Mouse (Mus musculus) spleen, postnatal 36 days (tissue): Measurements from ENCODE around the gene Sipa1l2.
"Not testable (repeated sequence)": the region's sequence is repeated elsewhere in the genome, so short reads cannot be mapped to it uniquely, and the experiment has no call there.

ENCODE experiments used
- DNase-seq, 2 experiments: peaks; one replicate each; pipeline ENCODE4 v3.0.0; 2022; ENCODE audit warnings: low spot score in 2 of 2, mixed read lengths in 1 of 2

The Sipa1l2 gene

DNA sequence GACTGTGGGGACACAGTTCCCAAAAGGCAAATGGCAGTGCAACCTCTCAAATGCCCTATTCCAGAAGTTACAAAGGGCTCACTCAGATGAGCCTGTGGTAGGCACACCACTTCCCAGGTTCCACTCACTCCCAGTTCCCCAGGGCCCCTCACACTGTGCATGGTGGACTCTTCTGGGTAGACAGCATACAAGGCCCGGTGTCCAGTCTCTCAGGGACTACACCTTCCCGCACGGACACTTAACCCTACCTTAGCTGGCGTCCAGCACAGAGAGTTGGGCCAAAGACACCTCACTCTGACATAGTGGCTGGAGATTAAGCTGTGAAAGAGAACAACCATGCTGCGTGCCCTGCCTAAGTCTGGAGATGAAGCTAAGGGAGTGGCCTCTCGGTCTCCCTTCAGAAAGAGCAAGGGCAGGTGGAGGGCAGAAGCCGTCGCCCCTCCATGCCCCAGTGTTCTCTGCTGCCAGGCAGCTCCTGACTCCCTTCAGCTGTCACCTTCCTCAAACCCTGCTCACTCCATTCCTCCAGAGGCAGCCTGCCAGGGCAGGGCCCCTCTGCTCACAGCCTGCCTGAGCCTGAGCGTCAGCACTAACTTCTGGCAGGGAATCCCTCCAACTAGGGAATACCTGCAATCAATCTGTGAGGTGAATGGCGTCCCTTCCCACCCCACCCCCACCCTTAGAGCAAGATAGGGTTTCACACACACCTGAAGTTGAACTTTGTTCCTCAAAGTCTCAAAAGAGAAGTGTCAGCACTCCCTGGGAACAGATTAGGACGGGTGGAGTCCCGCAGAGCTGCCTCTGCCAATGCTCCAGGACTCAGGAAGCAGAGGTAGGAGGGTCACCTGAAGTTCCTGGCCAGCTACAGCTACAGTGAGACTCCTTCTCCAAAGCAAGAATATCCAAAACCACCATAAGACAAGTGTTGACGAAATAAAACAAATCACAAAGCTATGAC is 30.3 kb downstream of the Sipa1l2 start:
- no peak for DNase-seq

DNA sequence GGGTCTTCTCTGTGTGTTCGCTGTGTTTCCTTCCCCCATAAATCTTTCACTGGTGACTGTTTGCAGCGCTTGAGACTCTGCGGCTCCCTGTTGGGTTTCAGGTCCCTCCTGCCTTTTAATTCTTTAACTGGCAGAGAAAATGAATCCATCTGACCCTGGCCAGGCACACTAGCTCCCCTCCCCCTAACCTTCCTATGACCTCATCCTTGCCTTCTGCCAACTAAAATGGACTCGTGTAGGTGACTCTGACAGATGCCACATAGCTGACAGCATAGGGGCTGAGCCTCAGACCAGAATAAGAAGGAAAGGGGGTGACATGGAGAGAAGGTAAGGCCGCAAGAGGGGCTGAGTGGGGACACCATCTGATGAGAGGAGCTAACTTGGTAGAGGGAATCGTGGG is 31.3 kb downstream of the Sipa1l2 start:
- DNase-seq = no peak

DNA sequence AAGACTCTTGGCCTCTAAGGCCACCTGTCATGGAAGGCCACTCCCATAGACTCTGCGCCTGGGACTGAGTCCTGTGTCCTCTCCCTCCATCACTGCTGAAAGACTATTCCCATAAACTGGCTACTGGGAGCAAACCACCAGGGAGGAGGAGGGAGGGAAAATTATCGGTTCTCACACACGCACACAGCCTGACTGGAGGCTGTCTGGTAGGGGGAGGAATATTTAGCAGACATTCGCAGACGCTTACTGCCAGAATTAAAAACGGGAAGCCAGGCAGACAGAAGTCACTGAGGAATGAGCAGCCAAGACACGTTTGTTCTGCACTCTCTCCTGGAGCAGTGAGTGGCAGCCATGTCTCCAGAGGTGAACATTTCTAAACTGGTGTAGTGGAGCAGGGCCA is 35.9 kb downstream of the Sipa1l2 start:
- no peak for DNase-seq

- peak in 1 of 2 experiments; percentile 22 for DNase-seq
Measured at GRCm38 (mm10) chr8:125532953-125533352, 36.7 kb downstream of the Sipa1l2 start.

- no peak for DNase-seq
Measured at GRCm38 (mm10) chr8:125532177-125532576, 37.4 kb downstream of the Sipa1l2 start.

DNA sequence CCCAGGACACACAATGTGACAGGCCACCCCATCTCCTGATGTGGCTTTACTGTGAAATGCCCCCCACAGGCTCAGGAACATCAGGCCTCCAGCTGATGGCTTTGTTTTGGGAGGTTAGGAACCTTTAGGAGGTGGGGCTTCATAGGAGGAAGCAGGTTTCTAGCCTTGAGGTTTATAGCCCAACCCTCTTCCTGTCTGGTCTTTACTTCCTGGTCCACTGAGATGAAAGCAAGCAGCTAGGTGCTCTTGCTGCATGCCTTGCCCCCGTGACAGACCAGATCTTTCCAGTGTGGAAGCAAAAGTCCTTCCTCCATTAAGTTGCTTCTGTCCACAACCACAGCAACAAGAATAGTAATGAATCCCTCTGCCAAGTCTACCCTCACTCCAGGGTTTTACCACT is 38.0 kb downstream of the Sipa1l2 start:
- peak; percentile 63 to 69 for DNase-seq

DNA sequence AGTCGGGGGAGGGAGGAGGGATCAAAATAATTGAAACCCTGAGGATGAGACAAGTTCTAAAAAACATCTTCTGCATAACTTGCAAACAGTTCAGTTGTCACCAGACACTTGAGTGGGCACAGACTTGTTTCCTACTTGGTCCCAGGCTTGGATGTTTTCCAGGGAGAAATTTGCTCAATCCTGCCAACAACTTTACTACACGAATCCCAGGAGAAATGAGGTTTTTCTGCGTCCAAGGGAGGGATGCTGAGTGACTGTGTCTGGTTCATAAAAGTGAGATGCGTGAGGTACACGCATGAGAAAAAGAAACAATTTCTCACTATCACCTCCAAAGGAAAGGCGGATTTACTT is 38.5 kb downstream of the Sipa1l2 start:
- no peak for DNase-seq

DNA sequence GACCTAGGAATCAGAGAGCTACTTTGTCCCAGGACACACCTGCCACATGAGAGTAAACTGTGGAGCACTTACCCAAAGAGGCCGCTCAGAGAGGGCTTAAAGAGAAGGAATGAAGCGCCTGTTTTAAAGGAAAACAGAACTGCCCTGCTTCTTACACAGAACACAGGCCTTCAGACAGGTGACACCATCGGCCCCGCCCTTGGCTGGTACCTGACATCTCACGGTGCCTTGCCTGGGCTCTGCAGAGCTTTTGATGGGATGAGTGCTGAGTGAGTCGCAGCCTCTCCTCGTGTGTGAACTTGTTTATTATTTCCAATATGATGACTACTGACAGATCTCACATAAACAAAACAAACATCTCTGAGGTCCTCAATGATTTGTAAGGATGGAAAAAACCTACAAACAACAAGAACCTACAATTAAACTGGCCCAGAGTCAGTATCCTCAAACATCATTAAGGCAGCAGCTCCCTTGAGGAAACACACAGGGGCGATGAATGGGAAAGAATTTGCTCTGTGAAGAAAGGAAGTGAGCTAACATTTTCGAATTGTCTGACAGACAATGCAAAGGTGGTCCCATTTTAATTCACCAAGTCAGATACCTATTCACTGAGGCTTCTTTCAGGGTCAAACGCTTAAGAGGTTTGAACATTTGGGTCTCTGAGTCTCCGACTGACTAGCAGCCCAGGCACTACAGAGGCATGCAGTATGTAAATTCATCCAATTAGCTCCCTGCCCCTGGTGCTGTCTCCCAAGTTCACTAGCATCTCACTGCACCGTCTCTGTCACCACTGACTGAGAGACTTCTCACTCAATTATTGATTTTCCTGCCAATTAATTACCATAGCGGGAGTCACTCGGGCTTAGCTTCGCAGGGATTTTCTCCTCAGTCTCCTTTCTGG is 39.2 kb downstream of the Sipa1l2 start:
- DNase-seq = no peak

- no peak for DNase-seq
Measured at GRCm38 (mm10) chr8:125529019-125529418, 40.6 kb downstream of the Sipa1l2 start.

DNA sequence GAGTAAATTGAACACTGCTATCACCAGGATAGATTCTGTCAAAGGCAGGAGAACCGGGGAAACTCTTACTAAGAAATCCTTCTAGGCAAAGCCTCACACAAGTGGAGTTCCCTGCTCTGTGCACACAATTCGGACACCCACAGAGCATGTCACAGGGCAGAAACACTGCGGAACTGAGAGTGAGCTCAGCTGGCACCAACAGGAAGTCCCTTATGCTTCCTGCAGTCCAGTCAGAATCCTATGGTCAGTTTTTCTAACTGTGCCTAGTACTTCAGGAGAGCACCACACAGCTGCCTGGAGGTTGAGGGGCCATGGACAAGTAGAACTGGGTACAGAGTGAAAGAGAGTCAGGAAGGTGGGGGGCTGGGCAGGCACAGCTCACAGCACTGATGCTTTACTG is 41.7 kb downstream of the Sipa1l2 start:
- DNase-seq = peak; percentile 64 to 65

GRCm38 (mm10) chr8:125526999-125527398 is 42.6 kb downstream of the Sipa1l2 start:
- no peak for DNase-seq

GRCm38 (mm10) chr8:125526582-125526981 is 43.0 kb downstream of the Sipa1l2 start:
- no peak for DNase-seq

DNA sequence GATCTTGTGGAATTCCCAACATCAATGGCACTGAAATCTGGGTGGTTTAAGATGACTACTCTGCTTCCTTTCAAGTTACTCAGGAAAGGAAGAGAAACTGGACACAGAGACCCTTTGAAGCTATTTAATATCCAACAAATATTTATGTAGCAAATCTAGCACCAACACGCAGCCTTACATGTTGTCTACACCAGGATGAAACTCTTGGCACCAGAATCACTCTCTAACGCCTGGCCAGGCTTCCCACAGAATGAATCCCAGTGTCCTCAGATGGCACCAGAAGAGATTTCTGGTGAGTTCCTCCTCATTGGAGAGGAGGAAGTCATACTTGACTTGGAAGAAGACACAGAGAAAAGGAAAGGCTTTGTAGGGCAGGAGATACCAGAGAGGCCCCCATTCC is 45.1 kb downstream of the Sipa1l2 start:
- no peak for DNase-seq

GRCm38 (mm10) chr8:125523213-125523612 is 46.4 kb downstream of the Sipa1l2 start:
- peak; percentile 32 to 35 for DNase-seq

DNA sequence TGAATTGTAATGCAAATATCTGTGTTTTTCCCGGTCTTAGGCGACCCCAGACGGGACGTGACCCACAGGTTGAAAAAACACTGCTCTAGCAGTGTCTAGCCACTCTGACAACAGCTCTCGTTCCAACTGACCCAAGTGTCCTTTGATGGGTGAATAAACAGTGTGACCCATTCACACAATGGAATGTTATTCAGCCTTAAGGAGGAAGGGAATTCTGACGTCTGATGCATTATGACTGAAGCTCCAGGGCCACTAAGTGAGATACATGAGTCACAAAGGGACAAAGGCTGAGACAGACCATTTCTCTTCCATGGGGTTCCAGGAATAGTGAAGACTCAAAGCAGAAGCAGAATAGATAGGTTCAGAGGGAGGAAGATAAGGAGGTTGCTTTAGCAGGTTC is 47.5 kb downstream of the Sipa1l2 start:
- DNase-seq = no peak

DNA sequence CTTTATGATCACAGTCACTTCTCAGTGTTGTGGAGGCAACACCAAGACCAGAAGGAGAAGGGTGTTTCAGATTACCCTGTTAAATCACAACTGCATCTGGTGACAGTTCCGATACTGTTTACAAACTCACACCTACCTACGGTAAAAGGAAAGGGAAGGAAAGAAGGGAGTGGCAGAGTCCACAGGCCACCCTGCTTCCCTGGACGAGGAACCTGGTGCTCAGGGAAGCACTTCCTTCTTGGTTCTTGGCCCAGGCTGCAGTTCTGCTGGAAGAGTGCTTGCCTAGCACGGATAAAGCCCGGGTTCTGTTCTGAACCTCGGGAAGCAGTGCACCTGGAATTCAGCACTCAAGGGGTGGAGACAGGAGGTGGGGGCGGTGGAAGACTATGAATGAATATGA is 48.5 kb downstream of the Sipa1l2 start:
- DNase-seq = no peak

DNA sequence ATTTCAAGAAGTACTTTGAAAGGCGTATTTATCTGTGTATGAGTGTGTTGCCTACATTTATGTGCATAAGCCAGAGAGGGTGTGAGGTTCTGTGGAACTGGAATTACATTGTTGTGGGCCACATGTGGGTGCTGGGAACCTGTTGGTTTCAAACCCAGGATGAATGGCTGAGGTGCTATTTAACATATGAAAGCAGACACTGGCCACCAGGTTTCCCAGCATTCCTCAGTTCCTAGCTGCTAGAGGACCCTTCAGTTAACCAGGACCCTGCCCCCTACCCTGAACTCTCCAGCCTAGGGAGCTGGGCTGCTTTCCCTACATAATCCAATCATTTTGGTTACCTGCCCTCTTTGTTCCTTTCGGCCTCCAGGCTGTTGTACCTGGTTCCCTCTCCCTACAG is 49.3 kb downstream of the Sipa1l2 start:
- DNase-seq = not testable (repeated sequence)

GRCm38 (mm10) chr8:125518951-125519350 is 50.7 kb downstream of the Sipa1l2 start:
- no peak for DNase-seq

GRCm38 (mm10) chr8:125518301-125518700 is 51.3 kb downstream of the Sipa1l2 start:
- peak; percentile 10 to 21 for DNase-seq

DNA sequence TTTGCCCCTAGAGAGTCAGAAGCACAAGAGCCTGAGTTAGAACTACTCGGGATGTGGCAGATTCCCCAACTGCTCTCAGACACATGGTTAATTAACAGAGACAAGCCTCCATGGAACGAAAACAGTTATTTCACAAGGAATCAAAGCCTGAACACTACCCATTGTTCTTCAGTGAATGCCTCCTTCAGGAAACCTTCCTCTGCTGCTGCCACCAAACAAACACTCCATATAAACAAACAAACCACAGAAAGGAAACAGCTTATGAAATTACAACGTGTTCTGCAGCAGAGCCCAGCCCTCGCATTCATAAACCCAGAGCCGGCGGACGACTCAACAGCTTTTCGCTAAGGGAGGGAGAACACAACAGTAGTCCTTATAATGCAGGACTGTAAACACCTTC is 52.2 kb downstream of the Sipa1l2 start:
- DNase-seq = no peak

DNA sequence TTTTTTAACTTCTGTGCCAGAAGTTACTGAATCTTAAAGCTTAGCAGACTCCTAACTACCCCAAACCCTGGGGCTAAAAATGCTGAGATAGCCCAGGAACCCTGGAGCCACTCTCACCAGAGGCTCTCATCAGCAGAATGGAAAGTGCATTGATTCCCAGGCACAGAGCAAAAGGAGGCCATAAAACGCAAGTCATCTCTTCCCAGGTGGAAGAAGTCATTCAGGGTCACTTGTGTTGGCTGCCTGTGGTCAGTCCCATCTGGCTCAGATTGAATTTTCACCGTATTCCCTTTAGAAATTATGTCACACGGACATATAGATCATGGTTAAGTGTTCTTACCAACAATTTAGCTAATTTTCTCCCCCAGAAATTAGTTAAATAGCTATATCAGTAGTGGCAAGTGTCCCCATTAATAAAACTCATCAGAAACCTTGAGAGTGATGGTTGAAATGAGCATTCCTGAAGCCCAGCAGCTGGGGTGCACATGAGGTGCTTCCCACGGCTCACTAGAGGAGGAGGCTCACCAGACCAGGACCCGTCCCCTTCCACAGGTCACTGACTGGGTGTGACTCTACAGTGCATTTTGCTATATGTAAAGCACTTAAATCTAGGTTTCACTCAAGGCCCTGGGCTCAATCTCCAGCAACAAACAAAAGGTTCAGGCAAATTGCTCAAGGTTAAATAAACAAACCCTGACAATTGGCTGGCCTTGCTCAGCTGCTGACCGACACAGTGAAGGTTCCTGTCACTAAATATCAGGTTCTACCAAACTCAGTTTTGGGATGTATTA is 53.3 kb downstream of the Sipa1l2 start:
- DNase-seq = no peak

DNA sequence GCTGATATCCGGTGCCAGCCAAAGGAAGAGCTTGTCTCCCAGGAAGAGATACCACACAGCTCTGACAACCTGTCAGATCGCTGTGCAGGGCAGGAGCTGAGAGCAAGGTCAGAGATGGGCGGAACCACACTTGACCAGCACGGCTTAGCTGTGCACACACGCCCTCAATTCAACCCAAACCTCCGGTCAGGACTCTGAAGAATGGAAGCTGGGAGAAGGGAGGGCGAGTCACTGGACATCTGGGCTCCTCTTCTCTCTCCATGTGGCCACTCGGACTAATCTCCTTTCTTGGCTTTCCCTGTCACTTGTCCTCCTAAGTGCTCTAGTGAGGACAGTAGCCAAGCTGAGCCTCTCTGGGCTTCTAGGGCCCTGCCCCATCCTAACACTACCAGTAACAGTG is 53.9 kb downstream of the Sipa1l2 start:
- DNase-seq = no peak
